Mouse (Mus musculus): ENCODE measurements at regions not wholly inside any gene's neighbourhood (a gene's known extent, or its start where the extent isn't known, plus 50 kb on each side); places are given as distances from the start of the nearest gene placed in this dataset.
"Not testable (repeated sequence)": the region's sequence is repeated elsewhere in the genome, so short reads cannot be mapped to it uniquely, and the experiment has no call there.

- peak overlapping the region; percentile 43 for H3K4me3 ChIP-seq (ENCODE audit: low read length)
- WGBS = 26% methylated on average over 21 of the region's 23 CpGs
- not testable (repeated sequence) for H3K27me3 ChIP-seq (ENCODE audit: control insufficient read depth, insufficient read depth, low read length); H3K9me3 ChIP-seq (ENCODE audit: control insufficient read depth, low read length); H3K4me1 ChIP-seq (ENCODE audit: control insufficient read depth, insufficient read depth, low read length); H3K27ac ChIP-seq (ENCODE audit: low read depth, low read length); H3K36me3 ChIP-seq (ENCODE audit: control insufficient read depth, insufficient read depth, low read length)
- peak overlapping the region; percentile 67 for H3K4me2 ChIP-seq (replicated peaks; ENCODE audit: low read depth, low read length)
- peak; percentile 64 for ATAC-seq (ENCODE audit: low FRiP score, low TSS enrichment)
- peak overlapping the region; percentile 68 for H3K9ac ChIP-seq (ENCODE audit: low read depth, low read length)
Observed at GRCm38 (mm10) chr7:39655287-39655652, 137.7 kb downstream of the Zfp619 start.

GRCm38 (mm10) chr7:39655709-39656397 lies 138.3 kb downstream of the Zfp619 start:
- H3K9me3 ChIP-seq (ENCODE audit: control insufficient read depth, low read length) = no peaks in the 10 kb centered on the region
- H3K4me1 ChIP-seq (ENCODE audit: control insufficient read depth, insufficient read depth, low read length) = 0 out of 2 replicates have a peak, but pooled peaks cover 7% of the 10 kb centered on the region
- no peaks in the 10 kb centered on the region for H3K27me3 ChIP-seq (ENCODE audit: control insufficient read depth, insufficient read depth, low read length)
- peak overlapping the region; percentile 68 for H3K9ac ChIP-seq (ENCODE audit: low read depth, low read length)
- no peaks in the 10 kb centered on the region for H3K36me3 ChIP-seq (ENCODE audit: control insufficient read depth, insufficient read depth, low read length)
- 45% methylated on average over 13 of the region's 13 CpGs for WGBS
- peak overlapping the region; percentile 43 for H3K4me3 ChIP-seq (ENCODE audit: low read length)
- H3K27ac ChIP-seq (ENCODE audit: low read depth, low read length) = no peak overlapping the region
- peak overlapping the region; percentile 67 for H3K4me2 ChIP-seq (replicated peaks; ENCODE audit: low read depth, low read length)
- peak; percentile 56; the same call in 1 of the 2 replicates for ATAC-seq (ENCODE audit: low FRiP score, low TSS enrichment)

GRCm38 (mm10) chr7:39659597-39659996 lies 142.0 kb downstream of the Zfp619 start:
- Histone ChIP-seq H3K4me3 (ENCODE audit: low read length) (no peak overlapping the region), H3K36me3 (ENCODE audit: control insufficient read depth, insufficient read depth, low read length) (no peaks in the 10 kb centered on the region), H3K9me3 (ENCODE audit: control insufficient read depth, low read length) (no peaks in the 10 kb centered on the region), H3K4me2 (replicated peaks; ENCODE audit: low read depth, low read length) (no peak overlapping the region), H3K27me3 (ENCODE audit: control insufficient read depth, insufficient read depth, low read length) (no peaks in the 10 kb centered on the region), H3K4me1 (ENCODE audit: control insufficient read depth, insufficient read depth, low read length) (0 out of 2 replicates have a peak, but pooled peaks cover 7% of the 10 kb centered on the region), H3K9ac (ENCODE audit: low read depth, low read length) (no peak overlapping the region), H3K27ac (ENCODE audit: low read depth, low read length) (no peak overlapping the region)
- no peak for ATAC-seq (ENCODE audit: low FRiP score, low TSS enrichment)
- WGBS = 44% methylated on average over 5 of the region's 5 CpGs

GRCm38 (mm10) chr7:39675124-39675846 lies 157.7 kb downstream of the Zfp619 start:
- no peak overlapping the region for H3K4me3 ChIP-seq (ENCODE audit: low read length)
- no peaks in the 10 kb centered on the region for H3K4me1 ChIP-seq (ENCODE audit: control insufficient read depth, insufficient read depth, low read length)
- H3K4me2 ChIP-seq (replicated peaks; ENCODE audit: low read depth, low read length) = no peak overlapping the region
- H3K27me3 ChIP-seq (ENCODE audit: control insufficient read depth, insufficient read depth, low read length) = no peaks in the 10 kb centered on the region
- no peak overlapping the region for H3K27ac ChIP-seq (ENCODE audit: low read depth, low read length)
- no peaks in the 10 kb centered on the region for H3K9me3 ChIP-seq (ENCODE audit: control insufficient read depth, low read length)
- no peaks in the 10 kb centered on the region for H3K36me3 ChIP-seq (ENCODE audit: control insufficient read depth, insufficient read depth, low read length)
- WGBS = 28% methylated on average over 8 of the region's 8 CpGs
- H3K9ac ChIP-seq (ENCODE audit: low read depth, low read length) = no peak overlapping the region
- ATAC-seq (ENCODE audit: low FRiP score, low TSS enrichment) = peak; percentile 35; the same call in 1 of the 2 replicates

GRCm38 (mm10) chr7:39675847-39676238 lies 158.3 kb downstream of the Zfp619 start:
- peak; percentile 62; the same call in 1 of the 2 replicates for ATAC-seq (ENCODE audit: low FRiP score, low TSS enrichment)
- Histone ChIP-seq H3K9me3 (ENCODE audit: control insufficient read depth, low read length) (no peaks in the 10 kb centered on the region), H3K4me1 (ENCODE audit: control insufficient read depth, insufficient read depth, low read length) (no peaks in the 10 kb centered on the region), H3K4me2 (replicated peaks; ENCODE audit: low read depth, low read length) (no peak overlapping the region), H3K36me3 (ENCODE audit: control insufficient read depth, insufficient read depth, low read length) (no peaks in the 10 kb centered on the region), H3K4me3 (ENCODE audit: low read length) (no peak overlapping the region), H3K9ac (ENCODE audit: low read depth, low read length) (no peak overlapping the region), H3K27me3 (ENCODE audit: control insufficient read depth, insufficient read depth, low read length) (no peaks in the 10 kb centered on the region), H3K27ac (ENCODE audit: low read depth, low read length) (no peak overlapping the region)
- 55% methylated on average over 1 of the region's 1 CpGs for WGBS

- H3K9ac ChIP-seq (ENCODE audit: low read depth, low read length) = no peak overlapping the region
- no peak overlapping the region for H3K27ac ChIP-seq (ENCODE audit: low read depth, low read length)
- H3K9me3 ChIP-seq (ENCODE audit: control insufficient read depth, low read length) = no peaks in the 10 kb centered on the region
- H3K27me3 ChIP-seq (ENCODE audit: control insufficient read depth, insufficient read depth, low read length) = no peaks in the 10 kb centered on the region
- WGBS = 20% methylated on average over 2 of the region's 2 CpGs
- no peak overlapping the region for H3K4me3 ChIP-seq (ENCODE audit: low read length)
- no peak for ATAC-seq (ENCODE audit: low FRiP score, low TSS enrichment)
- H3K4me1 ChIP-seq (ENCODE audit: control insufficient read depth, insufficient read depth, low read length) = no peaks in the 10 kb centered on the region
- no peaks in the 10 kb centered on the region for H3K36me3 ChIP-seq (ENCODE audit: control insufficient read depth, insufficient read depth, low read length)
- H3K4me2 ChIP-seq (replicated peaks; ENCODE audit: low read depth, low read length) = no peak overlapping the region
Observed at GRCm38 (mm10) chr7:39680411-39680810, 162.8 kb downstream of the Zfp619 start.

GRCm38 (mm10) chr7:39696589-39696988 lies 179.0 kb downstream of the Zfp619 start:
- Histone ChIP-seq H3K4me1 (ENCODE audit: control insufficient read depth, insufficient read depth, low read length) (no peaks in the 10 kb centered on the region), H3K4me3 (ENCODE audit: low read length) (no peak overlapping the region), H3K9me3 (ENCODE audit: control insufficient read depth, low read length) (no peaks in the 10 kb centered on the region), H3K27me3 (ENCODE audit: control insufficient read depth, insufficient read depth, low read length) (no peaks in the 10 kb centered on the region), H3K36me3 (ENCODE audit: control insufficient read depth, insufficient read depth, low read length) (no peaks in the 10 kb centered on the region), H3K9ac (ENCODE audit: low read depth, low read length) (no peak overlapping the region), H3K27ac (ENCODE audit: low read depth, low read length) (no peak overlapping the region), H3K4me2 (replicated peaks; ENCODE audit: low read depth, low read length) (no peak overlapping the region)
- ATAC-seq (ENCODE audit: low FRiP score, low TSS enrichment) = no peak
- WGBS = 81% methylated on average over 2 of the region's 2 CpGs

- Histone ChIP-seq H3K9me3 (ENCODE audit: control insufficient read depth, low read length) (no peaks in the 10 kb centered on the region), H3K27ac (ENCODE audit: low read depth, low read length) (no peak overlapping the region), H3K4me1 (ENCODE audit: control insufficient read depth, insufficient read depth, low read length) (no peaks in the 10 kb centered on the region), H3K4me2 (replicated peaks; ENCODE audit: low read depth, low read length) (no peak overlapping the region), H3K36me3 (ENCODE audit: control insufficient read depth, insufficient read depth, low read length) (no peaks in the 10 kb centered on the region), H3K9ac (ENCODE audit: low read depth, low read length) (no peak overlapping the region), H3K27me3 (ENCODE audit: control insufficient read depth, insufficient read depth, low read length) (no peaks in the 10 kb centered on the region), H3K4me3 (ENCODE audit: low read length) (no peak overlapping the region)
- WGBS = 82% methylated on average over 1 of the region's 2 CpGs
- no peak for ATAC-seq (ENCODE audit: low FRiP score, low TSS enrichment)
Observed at GRCm38 (mm10) chr7:39701506-39701905, 183.9 kb downstream of the Zfp619 start.
